Mouse (Mus musculus) cerebellum, adult 2 months (tissue): ENCODE measurements around the gene Arhgap10. TPM values are rescaled to one million over a fixed set of nuclear protein-coding genes. Genes with fewer than 3 reads are reported as not detected.

Experiments
- DNase-seq, 2 experiments: peaks; one replicate each; pipeline ENCODE4 v3.0.0; 2021
- H3K27ac ChIP-seq: fragments of 200-500 bp; 2 replicates; pipeline ENCODE4 v1.5.1; 2012; ENCODE audit warnings: low read length, control low read depth, inconsistent platforms; ENCODE audit not compliant: insufficient read depth
- H3K27me3 ChIP-seq: fragments of 200-500 bp; 2 replicates; pipeline ENCODE4 v1.6.1; 2012; ENCODE audit warnings: inconsistent platforms, mild to moderate bottlenecking, low read length, moderate library complexity; ENCODE audit not compliant: control insufficient read depth, insufficient read depth
- H3K4me1 ChIP-seq: fragments of 200-500 bp; 2 replicates; pipeline ENCODE4 v1.6.1; 2011; ENCODE audit warnings: low read length; ENCODE audit not compliant: control insufficient read depth, insufficient read depth
- H3K4me3 ChIP-seq: fragments of 200-500 bp; replicated peaks from 2 replicates; pipeline ENCODE3; 2011; ENCODE audit warnings: mild to moderate bottlenecking, low read depth, low read length, control low read depth; ENCODE audit not compliant: insufficient read depth
- CTCF ChIP-seq: fragments of 200-500 bp; IDR thresholded peaks from 2 replicates; pipeline ENCODE4 v1.5.1; 2011; ENCODE audit warnings: low read depth, mild to moderate bottlenecking, control low read depth, low read length, moderate library complexity, borderline replicate concordance; ENCODE audit not compliant: insufficient read depth
- POLR2A ChIP-seq: fragments of 200-500 bp; IDR thresholded peaks from 2 replicates; pipeline ENCODE4 v1.6.1; 2011; ENCODE audit warnings: low read length, control low read depth, borderline replicate concordance; ENCODE audit not compliant: insufficient read depth
- WGBS: fragments of 180-500 bp; shearing (Covaris S2); methylation state at CpG from one replicate; pipeline ENCODE4 v1.1.7; 2018; 5-methylcytosine and 5-hydroxymethylcytosine counted together
- polyA plus RNA-seq: library from polyadenylated mRNA; depleted of rRNA; stranded (reverse); fragments of >200 nt; gene quantifications from 2 replicates; pipeline ENCODE4 v1.2.3, GENCODE M21; 2012

Arhgap10 gene
- polyA plus RNA-seq, 1 experiment = 12.5 TPM

DNA sequence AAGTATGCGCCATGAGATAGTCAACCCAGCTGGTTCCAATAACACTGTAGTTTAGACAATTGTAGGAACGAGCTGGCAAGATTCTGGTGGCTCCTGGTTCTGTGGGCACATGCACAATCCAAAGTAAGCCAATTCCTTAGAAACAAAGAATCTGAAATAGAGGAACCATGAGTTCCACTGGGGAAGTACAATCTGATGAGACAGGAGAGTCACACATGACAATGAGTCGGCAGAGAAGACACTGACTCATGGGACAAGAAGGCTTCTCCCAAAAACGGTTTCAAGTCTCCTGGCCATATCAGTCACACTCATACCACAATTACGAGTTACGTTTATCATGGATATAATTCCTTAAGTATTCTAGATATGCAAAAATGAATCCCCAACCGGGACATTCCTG, 75.3 kb downstream of the Arhgap10 start:
- peaks cover 3% of the 10 kb centered on the region for H3K4me1 ChIP-seq
- no peak overlapping the region for H3K27ac ChIP-seq
- TF ChIP-seq CTCF (no peak), POLR2A (no peak)
- no peaks in the 10 kb centered on the region for H3K27me3 ChIP-seq
- WGBS = 90% methylated on average over 7 of the region's 7 CpGs
- H3K4me3 ChIP-seq = no peak overlapping the region
- no peak for DNase-seq

DNA sequence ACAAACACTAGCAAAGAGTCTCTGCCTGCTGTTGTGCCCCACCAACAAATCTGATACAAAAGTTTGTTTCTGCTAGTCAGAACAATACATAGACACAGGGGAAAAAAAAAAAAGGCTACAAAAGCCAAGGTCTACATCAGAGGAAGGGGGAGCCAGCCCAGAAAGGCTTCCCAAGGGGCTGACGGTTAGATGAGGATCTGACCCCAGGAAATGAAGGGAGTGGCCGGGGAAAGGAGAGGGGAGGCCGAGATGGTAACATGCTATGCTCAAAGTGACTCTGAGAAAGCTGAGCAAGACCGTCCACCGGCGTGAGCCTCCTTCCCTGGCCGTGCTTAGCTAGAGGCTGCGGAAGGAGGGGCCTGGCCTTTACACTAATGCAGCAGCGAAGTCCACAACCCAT, 76.8 kb downstream of the Arhgap10 start:
- 85% methylated on average over 9 of the region's 9 CpGs for WGBS

DNA sequence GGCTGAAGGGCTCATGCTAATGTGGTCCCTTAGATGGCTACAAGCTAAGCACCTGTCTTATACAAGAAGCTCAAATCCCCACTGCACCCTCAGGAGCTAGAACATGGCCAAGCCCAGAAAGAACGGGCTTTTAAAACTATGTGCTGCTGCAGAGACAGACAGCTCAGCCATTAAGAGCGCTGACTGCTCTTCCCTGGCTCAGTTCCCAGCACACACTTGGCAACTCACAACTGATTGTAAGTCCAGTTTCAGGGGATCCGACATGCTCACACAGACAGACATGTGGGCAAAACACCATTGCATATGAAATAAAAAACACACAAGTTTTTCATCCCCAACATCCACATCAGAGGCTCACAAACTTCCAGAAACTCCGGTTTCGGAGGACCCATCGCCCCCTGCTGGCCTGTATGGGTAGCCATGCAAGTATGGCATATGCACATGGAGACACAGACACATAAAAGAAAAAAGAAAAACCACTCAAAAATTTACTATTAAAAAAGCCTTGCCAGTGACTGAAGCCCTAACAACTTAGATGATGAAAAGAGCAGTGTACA, 77.4 kb downstream of the Arhgap10 start:
- H3K27me3 ChIP-seq = no peaks in the 10 kb centered on the region
- H3K27ac ChIP-seq = no peak overlapping the region
- no peak overlapping the region for H3K4me3 ChIP-seq
- 62% methylated on average over 6 of the region's 6 CpGs for WGBS
- no peak for TF ChIP-seq POLR2A
- peak; percentile 17; the same call in 1 of the 2 replicates for TF ChIP-seq CTCF
- peaks cover 3% of the 10 kb centered on the region for H3K4me1 ChIP-seq
- DNase-seq = no peak

More for the DNA sequence above, 76.8 kb downstream of the Arhgap10 start:
- no peaks in the 10 kb centered on the region for H3K27me3 ChIP-seq
- no peak overlapping the region for H3K27ac ChIP-seq
- DNase-seq = no peak
- no peak for TF ChIP-seq CTCF
- TF ChIP-seq POLR2A = no peak
- H3K4me3 ChIP-seq = no peak overlapping the region
- peaks cover 3% of the 10 kb centered on the region for H3K4me1 ChIP-seq

DNA sequence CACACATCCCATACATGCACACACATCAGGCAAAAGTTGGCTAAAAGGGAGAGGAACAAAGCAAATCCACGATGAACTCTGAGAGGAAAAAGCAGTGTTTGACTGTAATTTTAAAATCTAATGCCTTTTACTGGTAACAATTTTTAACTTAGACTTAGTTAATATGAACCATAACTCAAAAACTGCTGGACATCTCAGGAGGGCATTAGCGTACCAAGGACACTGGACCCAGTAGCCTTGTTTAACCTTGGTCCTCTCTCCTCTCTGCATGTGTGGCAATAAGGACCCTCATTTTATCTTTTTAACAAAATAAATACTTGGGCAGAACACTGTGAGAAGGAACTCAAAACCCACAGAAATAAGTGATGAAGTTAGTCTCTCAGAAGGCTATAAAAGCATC, 78.1 kb downstream of the Arhgap10 start:
- Histone ChIP-seq H3K27ac (no peak overlapping the region), H3K27me3 (no peaks in the 10 kb centered on the region), H3K4me3 (no peak overlapping the region), H3K4me1 (peaks cover 1% of the 10 kb centered on the region)
- no peak for TF ChIP-seq POLR2A
- TF ChIP-seq CTCF = no peak
- WGBS = 97% methylated on average over 2 of the region's 2 CpGs
- no peak for DNase-seq

DNA sequence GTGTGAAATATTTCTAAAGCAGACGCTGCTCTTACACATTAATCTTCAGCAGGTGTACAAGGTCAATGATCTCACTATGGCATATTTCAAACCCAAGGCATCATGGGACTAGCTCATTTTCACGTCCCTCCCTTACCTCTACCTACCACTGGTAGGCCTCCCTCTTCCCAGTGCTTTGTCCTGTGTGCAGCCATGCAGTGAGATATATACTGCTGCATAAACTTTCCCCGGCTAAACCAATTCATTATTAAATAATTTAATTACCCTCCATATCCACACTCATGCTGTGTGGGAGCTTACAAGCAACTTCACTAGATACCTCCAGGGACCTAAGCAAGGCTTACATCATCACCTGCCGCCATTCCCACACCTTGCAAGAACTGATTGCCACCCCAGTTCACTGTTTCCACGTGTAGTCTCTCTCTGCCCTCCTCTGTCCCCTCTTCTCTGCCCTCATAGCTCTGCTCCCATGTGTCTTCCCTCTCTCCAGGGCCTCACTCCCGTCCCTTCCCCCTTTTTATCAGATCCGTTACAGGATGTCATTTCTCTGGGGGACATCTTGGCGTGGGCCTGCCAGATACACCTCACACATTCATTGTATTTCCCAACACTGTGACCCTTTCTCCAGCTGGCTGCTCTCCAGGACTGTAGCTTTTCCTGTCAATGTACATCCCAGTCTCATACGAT, 79.8 kb downstream of the Arhgap10 start:
- no peak overlapping the region for H3K27ac ChIP-seq
- no peak overlapping the region for H3K4me3 ChIP-seq
- 57% methylated on average over 9 of the region's 9 CpGs for WGBS
- DNase-seq = no peak
- no peaks in the 10 kb centered on the region for H3K4me1 ChIP-seq
- TF ChIP-seq POLR2A = no peak
- TF ChIP-seq CTCF = no peak
- no peaks in the 10 kb centered on the region for H3K27me3 ChIP-seq

DNA sequence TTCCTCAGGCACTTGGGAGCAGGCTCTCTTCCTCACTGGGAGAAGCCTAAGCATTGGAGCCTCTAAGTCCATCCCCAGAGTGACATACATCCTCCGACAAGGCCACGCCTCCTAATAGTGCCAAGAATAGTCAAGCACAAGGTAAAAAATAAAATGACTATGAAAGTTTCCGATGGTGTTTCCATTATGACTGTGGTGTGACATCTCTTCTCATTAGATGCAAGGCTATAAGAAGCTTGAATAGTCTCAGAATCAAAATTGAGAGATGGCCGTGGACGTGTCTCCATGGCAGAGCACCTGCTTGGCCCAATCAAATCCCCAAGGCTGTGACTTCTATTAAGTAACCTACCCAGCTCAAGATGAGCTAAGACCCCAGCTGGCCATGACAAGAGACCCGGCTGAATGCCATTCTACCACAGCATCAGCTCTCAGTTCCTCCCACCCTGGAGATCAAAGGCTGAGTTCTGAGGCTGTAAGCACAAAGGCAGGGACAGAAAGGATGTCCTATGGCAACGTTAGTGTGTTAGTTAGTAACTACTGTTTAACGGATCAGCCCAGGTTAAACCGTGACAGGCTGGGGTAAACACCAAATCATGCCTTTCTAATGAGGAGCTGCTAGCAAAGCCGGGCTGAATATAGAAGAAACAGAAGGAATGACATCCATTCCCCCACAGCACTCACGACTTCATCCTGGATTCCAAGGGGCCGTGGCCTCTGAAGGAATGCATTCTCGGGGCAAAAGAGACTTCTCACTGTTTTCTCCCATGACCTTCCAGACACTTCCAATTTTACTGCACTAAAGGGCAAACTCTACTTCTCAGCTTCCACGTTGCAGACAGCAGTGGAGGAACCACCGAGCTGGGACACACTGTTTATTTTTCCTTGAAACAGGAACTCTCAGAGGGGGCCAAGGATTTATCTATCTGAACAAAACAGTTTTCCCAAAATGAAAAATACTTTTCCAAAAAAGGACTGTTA, 81.5 kb downstream of the Arhgap10 start:
- Histone ChIP-seq H3K27me3 (no peaks in the 10 kb centered on the region), H3K4me3 (no peak overlapping the region), H3K27ac (no peak overlapping the region), H3K4me1 (no peaks in the 10 kb centered on the region)
- 65% methylated on average over 15 of the region's 15 CpGs for WGBS
- DNase-seq = no peak
- TF ChIP-seq CTCF (no peak), POLR2A (no peak)

DNA sequence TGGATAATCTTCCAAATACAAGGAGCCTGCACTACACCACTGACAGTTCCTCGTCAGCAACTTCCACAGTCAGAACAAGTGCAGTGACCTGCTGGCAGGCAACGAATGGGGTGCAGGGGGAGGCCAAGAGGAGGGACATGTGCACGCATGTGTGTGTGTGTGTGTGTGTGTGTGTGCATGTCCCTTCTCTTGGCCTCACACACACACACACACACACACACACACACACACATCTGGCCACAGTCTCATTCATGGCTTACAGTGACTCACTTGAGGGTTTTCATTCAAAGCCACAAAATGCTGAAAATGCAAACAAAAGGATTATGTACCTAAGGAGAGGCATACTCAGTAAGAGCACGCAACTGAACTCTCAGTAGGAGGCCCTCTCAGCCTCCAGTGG, 84.5 kb downstream of the Arhgap10 start:
- H3K4me3 ChIP-seq = no peak overlapping the region
- H3K27me3 ChIP-seq = no peaks in the 10 kb centered on the region
- WGBS = 44% methylated on average over 4 of the region's 4 CpGs
- DNase-seq = no peak
- no peak overlapping the region for H3K27ac ChIP-seq
- peaks cover 5% of the 10 kb centered on the region; the same call in 1 of the 2 replicates for H3K4me1 ChIP-seq
- TF ChIP-seq POLR2A = no peak
- no peak for TF ChIP-seq CTCF
